In the genomic region with DNA sequence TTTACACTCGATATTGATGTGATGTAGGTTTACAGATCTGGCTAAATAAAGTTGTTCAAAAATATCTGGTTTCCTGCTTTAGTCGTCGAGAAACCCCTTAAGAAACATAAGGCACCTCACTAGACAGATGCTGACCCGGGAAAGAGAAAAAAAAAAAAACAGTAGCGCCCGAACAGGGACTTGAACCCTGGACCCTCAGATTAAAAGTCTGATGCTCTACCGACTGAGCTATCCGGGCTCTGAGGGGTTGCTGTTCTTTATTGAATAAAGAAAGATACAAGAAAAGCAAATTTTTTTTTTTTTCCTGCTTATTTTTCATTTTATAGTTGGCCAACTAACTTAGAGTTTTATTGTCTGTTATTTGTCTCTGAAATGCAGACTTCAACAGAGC, we compare ENCODE assay signal across 8 mouse cellular contexts. TPM values are rescaled to one million over a fixed set of nuclear protein-coding genes. Genes with fewer than 3 reads are reported as not detected.
A peak's percentile ranks its signal among the peaks of the same experiment; 100 is the strongest.
DNase-seq lines count a peak whose midpoint lies in the region; ATAC-seq lines count a peak whose summit lies in the region.

No protein-coding gene starts in this region.

- no peak overlapping the region for H3K27ac ChIP-seq in forebrain, embryonic 16.5 days (ENCODE audit: low read length)
- no peak overlapping the region for H3K27ac ChIP-seq in kidney, embryonic 14.5 days (ENCODE audit: low read depth, low read length)

- DNase-seq in cerebellum, adult 8-10 months = peak; percentile 44
- DNase-seq in cerebellum, adult 11 months = no peak
- DNase-seq in ZHBTc4 (ENCODE audit: low read depth, low spot score) = peak; percentile 62
- peak; percentile 34 for DNase-seq in lung, postnatal 36 days
- peak; percentile 48 for DNase-seq in thymus, postnatal 25 days
- DNase-seq in urinary bladder, postnatal 25 days (ENCODE audit: low spot score) = no peak

- H3K36me3 ChIP-seq in forebrain, embryonic 16.5 days (ENCODE audit: control insufficient read depth, insufficient read depth) = no peaks in the 10 kb centered on the region
- H3K36me3 ChIP-seq in kidney, embryonic 14.5 days (ENCODE audit: control insufficient read depth, insufficient read depth, low read length) = no peaks in the 10 kb centered on the region

- WGBS in forebrain, embryonic 16.5 days = under 1% methylated on average over 8 of the region's 8 CpGs
- WGBS in kidney, embryonic 14.5 days = under 1% methylated on average over 8 of the region's 8 CpGs

- ATAC-seq in forebrain, embryonic 16.5 days = peak; percentile 43
- ATAC-seq in kidney, embryonic 14.5 days (ENCODE audit: low FRiP score, low TSS enrichment) = peak; percentile 48; the same call in 1 of the 2 replicates

- H3K9ac ChIP-seq in forebrain, embryonic 16.5 days (replicated peaks; ENCODE audit: low read depth, low read length) = no peak overlapping the region; the same call in 1 of the 2 replicates
- H3K9ac ChIP-seq in kidney, embryonic 14.5 days (ENCODE audit: low read depth, low read length) = no peak overlapping the region

- no peaks in the 10 kb centered on the region for H3K9me3 ChIP-seq in forebrain, embryonic 16.5 days (ENCODE audit: control insufficient read depth, low read length)
- H3K9me3 ChIP-seq in kidney, embryonic 14.5 days (ENCODE audit: control insufficient read depth, low read length) = no peaks in the 10 kb centered on the region

- H3K4me1 ChIP-seq in forebrain, embryonic 16.5 days (replicated peaks; ENCODE audit: control insufficient read depth, insufficient read depth, low read length) = peaks cover 16% of the 10 kb centered on the region
- 0 out of 2 replicates have a peak, but pooled peaks cover 6% of the 10 kb centered on the region for H3K4me1 ChIP-seq in kidney, embryonic 14.5 days (ENCODE audit: control insufficient read depth, insufficient read depth, low read length)

- peak overlapping the region; percentile 48 for H3K4me3 ChIP-seq in forebrain, embryonic 16.5 days (replicated peaks; ENCODE audit: low read length)
- H3K4me3 ChIP-seq in kidney, embryonic 14.5 days (ENCODE audit: low read length) = peak overlapping the region; percentile 64

- no peaks in the 10 kb centered on the region for H3K27me3 ChIP-seq in forebrain, embryonic 16.5 days (replicated peaks; ENCODE audit: control insufficient read depth, insufficient read depth, low read length)
- H3K27me3 ChIP-seq in kidney, embryonic 14.5 days (ENCODE audit: control insufficient read depth, insufficient read depth, low read length) = no peaks in the 10 kb centered on the region

- H3K4me2 ChIP-seq in forebrain, embryonic 16.5 days (ENCODE audit: low read length) = peak overlapping the region; percentile 72
- peak overlapping the region; percentile 84 for H3K4me2 ChIP-seq in kidney, embryonic 14.5 days (replicated peaks; ENCODE audit: low read depth, low read length)

RNA-seq across cellular contexts. Expression of gene Trim27, which starts 11.3 kb away (rescaled TPM):
- 89.7 and 96.6 TPM in 2 replicates for polyA plus RNA-seq in forebrain, embryonic 16.5 days (2015; fragmentation: Nextera tagmentation; extraction: Ambion mirVana)
- polyA plus RNA-seq in kidney, embryonic 14.5 days (2014; fragmentation: Nextera tagmentation; extraction: Ambion mirVana) = 145 and 164 TPM in 2 replicates

RNA-seq across cellular contexts. Expression of gene Olfr1368, which starts 22.2 kb away (rescaled TPM):
- not detected in 2 replicates for polyA plus RNA-seq in forebrain, embryonic 16.5 days (2015; fragmentation: Nextera tagmentation; extraction: Ambion mirVana)
- polyA plus RNA-seq in kidney, embryonic 14.5 days (2014; fragmentation: Nextera tagmentation; extraction: Ambion mirVana) = not detected in 2 replicates

RNA-seq across cellular contexts. Expression of gene Olfr263, which starts 38.5 kb away (rescaled TPM):
- not detected in 2 replicates for polyA plus RNA-seq in forebrain, embryonic 16.5 days (2015; fragmentation: Nextera tagmentation; extraction: Ambion mirVana)
- not detected in 2 replicates for polyA plus RNA-seq in kidney, embryonic 14.5 days (2014; fragmentation: Nextera tagmentation; extraction: Ambion mirVana)

RNA-seq across cellular contexts. Expression of gene Olfr1369-ps1, which starts 56.6 kb away (rescaled TPM):
- polyA plus RNA-seq in forebrain, embryonic 16.5 days (2015; fragmentation: Nextera tagmentation; extraction: Ambion mirVana) = not detected in 2 replicates
- 0.06 TPM in 1 of 2 replicates, not detected in the other for polyA plus RNA-seq in kidney, embryonic 14.5 days (2014; fragmentation: Nextera tagmentation; extraction: Ambion mirVana)

Comparison
In these comparisons a context has a peak if more than half of its experiments do, and no peak if none do; other contexts are left out.
1. DNase-seq: peak in cerebellum, adult 8-10 months (single experiment), ZHBTc4 (single experiment), lung, postnatal 36 days (single experiment) and thymus, postnatal 25 days (single experiment); none in cerebellum, adult 11 months (single experiment) and urinary bladder, postnatal 25 days (single experiment).